Mouse (Mus musculus) cerebral cortex, adult 2 months (tissue): Measurements from ENCODE around the gene Csnk1g2.

Experiments used
- whole genome bisulfite sequencing: fragments of 180-500 bp; shearing (Covaris S2); methylation state at CpG from one replicate; pipeline ENCODE4 v1.1.7; 2018; 5-methylcytosine and 5-hydroxymethylcytosine counted together

Gene Csnk1g2

DNA sequence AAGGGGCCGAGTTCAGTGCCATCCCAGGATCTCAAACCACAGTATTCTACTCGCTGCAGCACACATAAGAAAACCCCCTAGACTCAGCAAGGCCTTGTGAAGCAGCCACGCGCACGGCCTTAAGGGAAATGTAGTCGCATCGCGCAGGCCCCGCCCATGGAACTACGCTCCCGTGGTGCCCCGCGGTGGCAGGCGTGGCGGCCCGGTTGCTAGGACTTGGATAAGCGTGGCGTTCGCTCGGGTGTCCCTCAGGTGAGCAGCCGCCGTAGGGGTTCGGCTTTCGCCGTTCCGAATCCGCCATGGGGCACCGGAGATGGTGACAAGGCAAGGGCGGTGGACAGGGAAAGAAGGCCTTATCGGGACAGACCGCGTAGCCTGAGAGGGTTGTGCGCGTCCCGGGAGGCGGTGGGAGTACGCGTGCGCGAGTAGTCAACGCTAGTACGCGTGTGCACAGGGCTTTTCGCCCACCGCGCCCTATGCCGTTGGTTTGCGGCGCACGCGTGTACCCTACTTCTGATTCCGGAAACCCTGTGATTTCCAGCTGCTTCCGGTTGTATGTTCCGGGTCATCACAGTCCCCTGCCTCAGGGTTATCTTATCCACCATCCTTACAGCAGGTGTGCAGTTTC is 19.8 kb upstream of the Csnk1g2 start, which contains the start of the genes Scamp4 and Adat3:
Gene Scamp4 (plus strand): TSS at position 175 of the 628 bp plus-strand sequence.
Gene Adat3 (plus strand): TSS at position 183 of the 628 bp plus-strand sequence.
- under 1% methylated on average over 54 of the region's 54 CpGs for WGBS

DNA sequence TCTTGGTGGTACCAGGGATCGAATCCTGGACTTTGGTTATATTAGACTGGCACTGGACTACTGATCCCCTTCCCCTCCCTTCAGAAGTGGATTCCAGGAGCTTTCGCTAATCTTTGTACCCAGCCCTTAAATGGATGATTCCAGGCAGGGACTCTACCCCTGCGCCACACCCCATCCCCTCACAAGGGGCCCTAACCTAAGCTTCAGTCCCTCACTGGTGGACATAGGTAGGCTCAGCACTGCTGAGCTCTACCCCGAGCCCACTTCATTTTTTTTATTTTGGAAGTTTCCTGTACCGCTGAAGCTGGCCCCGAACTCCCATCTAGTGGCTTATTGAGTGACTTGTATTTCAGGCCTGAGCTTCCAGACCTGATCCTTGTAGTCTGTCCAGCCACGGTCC is 19.3 kb upstream of the Csnk1g2 start:
- WGBS, result 24% methylated on average over 7 of the region's 7 CpGs

DNA sequence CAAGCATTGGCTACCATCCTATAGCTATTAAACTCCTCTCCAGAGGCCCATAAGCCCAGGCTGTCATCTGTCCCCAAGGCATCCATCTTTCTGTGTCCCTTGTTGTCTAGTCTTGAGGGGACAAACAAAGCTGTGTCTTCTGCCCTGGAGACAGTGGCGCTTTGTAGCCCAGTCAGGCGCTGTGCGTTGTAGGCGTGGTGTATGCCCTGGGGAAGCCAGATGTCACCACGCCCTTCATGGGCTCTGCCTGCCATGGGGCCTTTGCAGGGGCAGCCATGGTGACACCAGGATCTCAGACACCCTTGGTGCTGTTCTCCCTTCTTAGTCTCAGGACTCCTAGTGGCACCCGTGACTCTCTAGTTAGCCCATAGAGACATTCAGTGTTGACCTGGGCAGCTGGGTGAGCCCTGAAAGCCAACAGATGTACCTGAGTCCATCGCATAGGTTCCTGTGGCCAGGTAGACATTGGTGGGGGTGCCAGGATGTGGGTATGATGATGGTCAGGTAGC is 18.6 kb upstream of the Csnk1g2 start:
- WGBS, result 83% methylated on average over 7 of the region's 7 CpGs

DNA sequence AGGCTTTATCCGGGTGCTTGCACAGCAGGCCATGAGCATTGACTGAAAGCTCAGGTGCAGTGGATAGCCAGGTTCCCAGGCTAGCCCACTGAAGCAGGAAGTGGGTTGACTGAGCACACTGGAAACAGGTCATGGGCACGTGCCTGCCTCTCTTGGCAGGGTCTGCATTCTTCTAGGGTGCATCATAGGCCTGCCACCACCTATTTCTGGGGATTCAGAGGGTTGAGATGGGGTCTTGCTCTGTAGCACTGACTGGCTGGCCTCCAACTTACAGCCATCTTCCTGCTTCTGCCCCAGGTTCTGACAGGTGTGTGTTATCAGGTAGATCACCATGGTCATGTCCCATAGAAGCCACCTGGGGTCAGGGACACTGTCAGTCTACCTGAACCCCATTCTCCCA is 17.6 kb upstream of the Csnk1g2 start:
- WGBS, result 73% methylated on average over 2 of the region's 2 CpGs

DNA sequence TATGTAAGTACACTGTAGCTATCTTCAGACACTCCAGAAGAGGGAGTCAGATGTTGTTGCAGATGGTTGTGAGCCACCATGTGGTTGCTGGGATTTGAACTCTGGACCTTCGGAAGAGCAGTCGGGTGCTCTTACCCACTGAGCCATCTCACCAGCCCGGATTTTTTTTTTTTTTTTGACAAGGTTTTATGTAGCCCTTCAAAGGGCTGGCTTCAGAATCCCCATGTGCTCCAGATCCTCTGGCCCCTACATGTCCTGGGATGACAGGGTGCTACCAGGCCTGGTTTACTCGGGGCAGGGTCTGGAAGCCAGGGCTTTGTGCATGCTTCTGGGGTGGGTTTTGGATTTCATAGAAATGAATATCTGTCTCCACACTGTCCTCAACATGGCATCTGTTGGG is 16.9 kb upstream of the Csnk1g2 start, which contains the start of gene Gm49322:
Gene Gm49322 (plus strand): TSS at position 301 of the 400 bp plus-strand sequence.
- WGBS, result 80% methylated on average over 4 of the region's 4 CpGs

DNA sequence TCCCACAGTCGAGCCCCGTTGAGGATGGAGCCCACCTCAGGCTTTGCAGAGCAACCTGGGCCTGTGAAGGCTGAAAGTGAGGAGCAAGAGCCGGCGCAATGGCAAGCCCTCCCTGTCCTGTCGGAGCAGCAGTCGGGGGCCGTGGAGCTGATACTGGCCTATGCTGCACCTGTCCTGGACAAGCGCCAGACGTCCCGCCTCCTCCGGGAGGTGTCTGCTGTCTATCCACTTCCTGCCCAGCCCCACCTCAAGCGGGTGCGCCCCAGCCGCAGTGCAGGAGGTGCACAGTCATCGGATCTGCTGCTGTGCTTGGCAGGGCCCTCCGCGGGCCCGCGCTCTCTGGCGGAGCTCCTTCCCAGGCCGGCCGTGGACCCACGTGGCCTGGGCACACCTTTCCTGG is 16.3 kb upstream of the Csnk1g2 start:
- 92% methylated on average over 23 of the region's 23 CpGs for WGBS

DNA sequence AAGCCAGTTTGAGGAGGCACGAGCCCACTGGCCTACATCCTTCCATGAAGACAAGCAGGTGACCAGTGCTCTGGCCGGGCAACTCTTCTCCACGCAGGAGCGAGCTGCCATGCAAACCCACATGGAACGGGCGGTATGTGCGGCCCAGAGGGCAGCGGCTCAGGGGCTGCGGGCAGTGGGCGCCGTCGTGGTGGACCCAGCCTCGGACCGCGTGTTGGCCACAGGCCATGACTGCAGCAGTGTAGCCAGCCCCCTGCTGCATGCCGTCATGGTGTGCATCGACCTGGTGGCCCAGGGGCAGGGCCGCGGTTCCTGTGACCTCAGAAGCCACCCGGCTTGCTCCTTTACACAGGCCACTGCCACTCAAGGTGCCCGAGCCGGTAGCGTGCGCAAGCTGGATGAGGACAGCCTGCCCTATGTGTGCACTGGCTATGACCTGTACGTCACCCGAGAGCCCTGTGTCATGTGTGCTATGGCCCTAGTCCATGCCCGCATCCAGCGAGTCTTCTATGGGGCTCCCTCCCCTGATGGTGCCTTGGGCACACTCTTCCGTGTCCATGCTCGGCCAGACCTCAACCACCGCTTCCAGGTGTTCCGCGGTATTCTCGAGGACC is 15.8 kb upstream of the Csnk1g2 start:
- WGBS, result 95% methylated on average over 34 of the region's 34 CpGs

DNA sequence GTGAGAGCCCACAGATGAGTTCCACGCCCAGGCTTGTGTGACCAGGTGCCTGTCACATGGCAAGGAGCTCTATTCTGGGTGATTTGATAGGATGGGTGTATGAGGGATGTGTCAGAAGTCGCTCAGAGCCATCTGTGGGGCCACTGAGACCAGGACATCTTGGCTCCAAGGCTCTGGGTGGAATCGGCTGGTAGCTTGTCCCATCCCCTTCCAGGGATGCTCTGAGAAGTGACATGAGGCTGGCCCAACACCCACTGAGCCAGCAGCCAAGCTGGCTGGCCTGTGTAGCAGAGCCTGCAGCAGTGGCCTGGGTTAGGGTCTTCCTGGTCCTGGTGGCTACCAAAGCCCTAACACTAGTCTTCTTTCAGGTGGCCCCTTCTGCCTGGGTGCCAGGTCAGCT is 14.2 kb upstream of the Csnk1g2 start:
- 86% methylated on average over 3 of the region's 3 CpGs for WGBS

DNA sequence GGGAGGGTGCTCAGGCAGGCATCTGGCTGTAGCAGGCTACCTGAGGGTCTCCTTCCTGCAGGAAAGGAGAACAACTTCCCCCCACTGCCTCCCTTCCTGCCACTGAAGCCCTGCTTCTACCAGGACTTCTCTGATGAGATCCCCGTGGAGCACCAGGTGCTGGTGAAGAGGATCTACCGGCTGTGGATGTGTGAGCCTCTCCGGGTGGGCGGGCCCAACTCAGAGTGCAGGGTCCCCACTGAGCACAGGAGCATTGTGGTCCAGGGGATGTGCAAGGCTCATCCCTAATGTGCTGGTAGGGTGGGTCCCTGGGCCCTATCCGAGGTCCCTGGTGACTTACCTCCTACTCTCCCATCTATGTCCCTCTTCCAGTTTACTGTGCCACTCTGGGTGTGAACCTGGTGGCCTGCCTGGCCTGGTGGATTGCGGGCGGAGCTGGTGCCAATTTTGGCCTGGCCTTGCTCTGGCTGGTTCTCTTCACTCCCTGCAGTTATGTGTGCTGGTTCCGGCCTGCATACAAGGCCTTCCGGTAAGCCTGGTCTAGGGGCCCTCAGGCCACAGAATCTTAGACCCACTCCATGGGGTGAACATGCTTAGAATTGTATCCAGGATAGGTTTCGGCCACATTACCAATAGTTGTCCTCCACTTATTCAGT is 13.2 kb upstream of the Csnk1g2 start:
- 91% methylated on average over 10 of the region's 10 CpGs for WGBS

DNA sequence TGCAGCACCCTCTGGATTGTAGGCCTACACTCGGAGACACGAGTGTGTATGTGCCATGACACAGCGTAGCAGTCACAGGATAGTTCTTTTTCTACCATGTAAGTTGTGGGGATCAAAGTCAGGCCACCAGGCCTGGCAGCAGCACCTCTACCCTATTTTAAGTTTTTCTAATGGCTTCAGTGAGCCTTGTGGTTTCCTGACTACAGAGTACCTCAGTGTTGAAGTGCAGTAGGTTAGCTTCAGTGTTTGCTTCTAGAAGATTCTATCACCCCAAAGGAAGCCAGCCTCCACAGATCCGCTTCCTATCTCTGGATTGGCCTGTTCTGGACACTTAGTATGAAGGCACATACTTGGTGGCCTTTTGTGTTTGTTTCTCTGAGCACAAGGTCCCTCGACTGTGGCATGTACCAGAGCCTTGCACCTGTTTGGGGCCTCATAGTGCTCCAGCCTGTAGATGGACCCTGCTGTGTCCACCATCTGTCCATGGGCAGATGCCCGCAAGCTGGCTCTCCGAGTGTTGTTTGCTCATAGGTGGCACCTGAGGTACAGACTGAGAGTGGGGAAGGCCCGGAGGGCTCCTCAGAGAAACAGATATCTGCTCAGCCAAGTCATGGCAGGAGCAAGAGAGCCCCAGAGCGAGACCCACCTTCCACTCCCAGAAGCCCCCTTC is 12.4 kb upstream of the Csnk1g2 start:
- 88% methylated on average over 9 of the region's 9 CpGs for WGBS

DNA sequence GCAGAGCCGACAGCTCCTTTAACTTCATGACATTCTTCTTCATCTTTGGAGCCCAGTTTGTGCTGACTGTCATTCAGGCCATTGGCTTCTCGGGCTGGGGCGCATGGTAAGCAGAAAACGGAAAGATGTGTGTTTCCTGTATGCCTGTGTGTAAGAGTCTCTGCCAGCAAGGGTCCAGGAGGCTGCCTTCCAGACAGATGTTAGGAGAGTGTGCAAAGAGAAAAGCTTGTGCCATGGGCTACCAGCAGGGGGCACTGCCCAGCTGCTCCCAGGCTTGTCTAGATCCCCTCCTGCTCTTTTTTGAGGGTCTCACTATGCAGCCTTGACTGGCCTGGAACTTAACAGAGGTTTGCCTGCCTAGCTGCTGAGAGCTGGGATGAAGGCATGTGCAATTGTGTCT is 11.6 kb upstream of the Csnk1g2 start:
- WGBS, result 69% methylated on average over 4 of the region's 4 CpGs

DNA sequence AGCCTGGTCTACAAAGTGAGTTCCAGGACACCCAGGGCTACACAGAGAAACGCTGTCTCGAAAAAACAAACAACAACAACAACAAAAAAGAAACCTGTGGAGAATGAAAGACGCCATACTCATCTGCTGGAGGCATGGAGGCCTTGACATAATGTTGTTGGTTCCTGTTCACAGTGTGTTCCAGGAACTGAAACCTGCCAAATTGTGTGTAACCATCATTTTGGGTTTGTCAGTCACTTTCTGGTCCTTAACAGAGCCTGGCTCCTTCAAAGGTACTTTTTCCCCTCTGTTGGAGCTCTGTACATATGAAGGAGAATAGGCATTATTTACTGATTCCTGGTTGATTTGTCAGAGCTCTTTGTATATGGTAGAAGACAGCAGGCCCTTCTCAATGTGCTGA is 10.7 kb upstream of the Csnk1g2 start:
- WGBS, result 87% methylated on average over 3 of the region's 3 CpGs

DNA sequence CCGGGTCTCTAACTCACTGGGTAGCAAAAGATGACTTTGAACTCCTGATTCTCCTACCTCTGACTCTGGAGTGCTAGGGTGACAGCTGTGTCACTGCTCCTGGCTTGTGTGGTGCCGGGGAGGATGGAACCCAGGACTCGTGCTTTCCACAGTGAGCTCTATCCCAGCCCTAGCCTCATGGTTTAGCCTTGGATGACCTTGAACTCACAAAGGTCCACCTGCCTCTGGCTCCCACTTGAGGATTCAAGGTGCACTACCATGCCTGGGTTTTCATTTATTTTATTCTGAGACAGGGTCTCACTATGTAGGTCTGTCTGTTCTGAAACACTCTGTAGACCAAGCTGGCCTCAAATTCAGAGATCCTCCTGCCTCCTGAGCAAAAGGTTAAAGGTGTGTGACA is 8.8 kb upstream of the Csnk1g2 start:
- 94% methylated on average over 3 of the region's 3 CpGs for WGBS

DNA sequence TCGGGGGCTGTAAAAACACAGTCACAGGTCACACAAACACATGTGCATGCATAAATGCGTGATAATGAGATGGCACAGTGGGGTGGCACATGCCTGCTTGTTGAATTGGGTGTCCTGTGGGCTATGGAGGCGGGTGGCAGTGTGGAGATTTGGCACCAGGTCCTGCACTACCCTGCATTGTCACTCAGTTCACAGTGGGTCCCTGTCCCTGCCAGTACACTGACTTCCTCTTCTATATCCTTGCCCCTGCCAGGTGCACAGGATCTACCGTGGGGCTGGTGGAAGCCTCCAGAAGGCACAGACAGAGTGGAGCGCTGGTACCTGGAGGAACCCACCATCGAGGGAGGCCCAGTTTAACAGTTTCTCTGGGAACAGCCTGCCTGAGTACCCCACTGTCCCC is 8.3 kb upstream of the Csnk1g2 start:
- 78% methylated on average over 6 of the region's 6 CpGs for WGBS

DNA sequence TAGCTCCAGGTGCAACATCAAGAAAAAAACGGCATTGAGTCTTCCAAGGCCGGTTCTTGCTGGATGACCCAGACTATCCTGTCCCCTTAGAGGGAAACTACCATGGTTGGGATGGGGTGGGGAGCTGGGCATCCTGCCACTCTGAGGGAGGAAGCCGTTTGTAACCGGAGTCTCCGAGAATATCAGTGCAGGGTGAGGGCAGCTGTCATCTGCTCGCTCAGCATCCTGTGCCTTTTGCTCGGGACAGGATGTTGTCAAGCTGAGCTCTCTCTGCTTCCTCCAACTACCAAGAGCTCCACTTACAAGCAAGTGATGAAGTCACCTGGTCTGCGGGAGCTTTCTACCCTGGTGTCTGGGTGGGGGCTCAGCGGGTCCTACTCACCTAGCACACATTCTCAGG is 4.5 kb upstream of the Csnk1g2 start:
- 57% methylated on average over 9 of the region's 9 CpGs for WGBS

DNA sequence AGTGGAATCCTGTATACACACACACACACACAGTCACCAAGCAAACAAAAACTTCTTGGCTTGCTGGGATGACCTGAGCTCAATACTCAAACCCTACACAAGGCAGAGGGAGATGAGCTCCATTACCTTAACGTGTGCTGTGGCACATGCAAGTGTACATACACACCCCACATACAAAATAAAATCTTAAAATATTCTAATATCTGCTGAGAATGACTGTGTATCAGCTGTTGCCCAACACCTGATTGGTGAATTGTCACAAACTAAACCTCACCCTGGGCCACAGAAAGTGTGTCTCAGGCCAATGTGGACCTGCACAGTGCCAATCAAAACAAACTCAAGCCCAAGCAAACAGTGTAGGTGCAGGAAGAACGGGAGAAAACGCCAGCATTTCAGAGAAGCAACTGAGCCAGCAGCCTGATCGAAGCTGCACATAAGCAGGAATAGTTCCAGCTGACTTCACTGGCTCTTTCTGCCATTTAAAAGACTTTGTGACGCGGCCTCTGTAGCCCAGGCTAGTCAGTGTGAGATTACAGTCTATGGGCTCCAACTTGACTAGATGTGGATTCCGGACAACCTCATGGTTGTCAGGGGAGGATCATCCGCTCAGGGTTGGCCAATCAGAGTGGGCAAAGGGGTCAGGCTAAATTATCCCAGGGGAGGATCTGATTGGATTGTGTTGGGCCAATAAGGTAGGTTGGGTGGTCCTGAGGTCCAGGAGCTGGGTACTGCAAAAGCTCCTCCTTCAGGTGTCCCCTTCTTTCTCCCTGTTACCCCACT is 3.0 kb upstream of the Csnk1g2 start:
- WGBS, result 49% methylated on average over 8 of the region's 8 CpGs

DNA sequence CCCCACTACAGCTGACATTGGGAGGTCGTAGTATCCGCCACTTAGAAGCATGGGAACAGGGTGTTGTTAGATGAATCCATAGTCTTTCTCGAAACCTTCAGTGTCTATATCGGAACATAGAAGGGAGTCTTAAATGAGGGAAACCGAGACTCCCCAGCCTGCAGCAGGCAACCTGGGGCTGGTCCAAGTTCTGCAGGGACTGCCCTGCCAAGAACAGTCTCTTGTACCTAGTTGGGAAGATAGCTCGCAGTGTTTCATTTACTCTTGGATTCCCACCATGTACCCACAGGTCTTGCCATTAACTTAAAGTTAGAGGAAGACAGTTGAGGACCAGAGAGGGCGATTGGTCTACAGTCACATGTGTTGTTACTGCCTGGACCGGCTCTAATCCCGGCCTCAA is 2.3 kb upstream of the Csnk1g2 start:
- WGBS, result 84% methylated on average over 9 of the region's 9 CpGs

DNA sequence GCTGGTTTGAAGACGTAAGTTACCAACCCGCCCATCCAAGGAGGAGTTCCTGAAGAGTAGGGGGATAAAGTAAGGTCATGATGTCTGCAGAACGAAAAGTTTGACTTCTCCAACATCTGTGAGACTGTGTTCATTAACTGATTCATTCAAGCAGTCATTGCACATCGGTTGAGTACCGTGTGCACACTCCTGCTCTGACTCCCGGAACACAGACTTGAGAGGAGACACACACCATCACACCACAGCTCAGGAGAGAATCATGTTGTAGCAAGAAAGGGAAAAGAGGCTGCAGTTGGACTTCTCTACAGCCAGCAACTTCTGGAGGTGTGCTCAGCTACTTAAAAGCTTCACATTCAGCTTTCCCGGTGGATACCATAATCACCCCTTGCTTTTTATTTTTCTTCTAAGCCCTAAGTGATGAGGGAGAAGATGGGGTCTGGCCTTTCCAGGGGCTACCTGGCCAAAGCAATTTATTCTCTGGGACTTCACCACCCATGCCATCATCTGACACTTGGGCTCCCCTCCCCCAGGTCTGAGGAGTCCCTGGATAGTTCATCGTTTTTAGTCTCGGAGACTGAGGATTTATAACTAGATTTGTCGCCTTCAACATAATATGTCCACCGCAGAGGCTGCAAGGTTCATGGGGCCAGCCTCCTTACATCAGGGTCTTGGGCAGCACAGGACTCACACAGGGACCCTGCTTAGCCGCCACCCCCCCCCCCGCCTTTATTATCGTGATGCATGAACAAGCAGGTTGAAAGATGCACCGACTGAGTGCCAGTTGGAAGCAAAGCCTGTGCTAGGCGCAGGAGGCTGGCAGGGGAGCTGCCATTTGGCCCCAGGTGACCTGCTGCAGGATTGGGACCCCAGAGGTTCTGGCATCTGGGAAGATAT is 1.6 kb upstream of the Csnk1g2 start:
- WGBS, result 43% methylated on average over 16 of the region's 16 CpGs

DNA sequence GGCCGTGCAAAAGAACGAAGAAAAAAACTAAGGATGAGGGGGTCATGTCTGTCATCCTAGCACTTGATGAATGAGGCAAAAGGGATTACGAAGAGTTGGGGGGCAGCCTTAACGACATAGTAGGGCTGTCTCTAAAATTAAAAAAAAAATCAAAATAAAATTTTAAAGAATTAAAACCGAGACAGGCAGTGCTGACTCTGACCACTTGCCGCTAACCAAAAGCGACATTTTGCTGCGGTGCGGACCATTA is 1.0 kb upstream of the Csnk1g2 start:
- 2% methylated on average over 9 of the region's 9 CpGs for WGBS

DNA sequence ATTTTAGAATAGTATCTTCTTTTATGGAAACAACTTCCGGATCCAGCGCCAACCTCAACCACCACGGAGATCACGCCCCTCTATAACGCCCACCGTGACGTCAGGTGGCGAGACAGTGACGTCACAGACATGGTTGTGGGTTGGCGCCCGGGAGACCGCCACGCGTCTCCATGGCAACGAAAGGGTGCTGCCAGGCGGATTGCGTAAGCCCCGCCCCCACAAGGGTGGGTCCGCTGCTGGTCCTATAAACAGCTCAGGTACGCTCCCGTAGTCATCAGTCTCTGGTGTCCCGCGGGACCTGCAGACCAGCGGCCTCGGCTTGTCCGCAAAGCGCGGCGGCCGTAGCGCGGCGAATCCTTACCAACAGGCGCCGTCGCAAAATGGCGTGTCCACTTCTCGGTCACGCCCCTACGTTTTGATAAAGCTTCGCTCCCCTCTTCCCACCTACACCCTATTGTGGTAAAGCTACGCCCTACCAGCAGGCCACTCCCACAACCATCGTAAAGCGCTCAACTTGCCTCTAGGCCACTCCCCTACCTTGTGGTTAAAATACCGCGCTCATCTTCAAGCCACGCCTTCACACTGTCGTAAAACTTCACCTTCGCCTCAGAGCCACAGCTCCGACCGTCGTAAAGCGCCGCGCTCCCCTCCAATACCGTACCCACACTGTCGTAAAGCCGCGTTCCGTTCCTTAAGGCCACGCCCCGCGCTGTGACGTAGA is 538 bp upstream of the Csnk1g2 start:
- WGBS, result under 1% methylated on average over 64 of the region's 64 CpGs
